Mouse (Mus musculus) left cerebral cortex, postnatal 14 days (tissue): ENCODE results near the gene Parp6. TPM values are rescaled to one million over a fixed set of nuclear protein-coding genes. Genes with fewer than 3 reads are reported as not detected.
A peak's percentile ranks its signal among the peaks of the same experiment; 100 is the strongest.

Source experiments
- DNase-seq, 2 experiments: peaks; one replicate each; pipeline ENCODE4 v3.0.0; 2021 to 2022; ENCODE audit warnings: low spot score in 2 of 2, mixed read lengths in 1 of 2
- intact Hi-C: fragments of 180-260 bp; cut with DNase I; formaldehyde crosslinking; loops from one replicate; pipeline ENCODE4 v1.15.1; 2025
- total RNA-seq, 2 experiments: library from RNA; stranded (reverse); gene quantifications; 2 replicates each; pipeline ENCODE4 v1.2.3; 2021

The Parp6 gene
- total RNA-seq, 2 experiments from 2014 or later: 184 to 209 TPM

DNA sequence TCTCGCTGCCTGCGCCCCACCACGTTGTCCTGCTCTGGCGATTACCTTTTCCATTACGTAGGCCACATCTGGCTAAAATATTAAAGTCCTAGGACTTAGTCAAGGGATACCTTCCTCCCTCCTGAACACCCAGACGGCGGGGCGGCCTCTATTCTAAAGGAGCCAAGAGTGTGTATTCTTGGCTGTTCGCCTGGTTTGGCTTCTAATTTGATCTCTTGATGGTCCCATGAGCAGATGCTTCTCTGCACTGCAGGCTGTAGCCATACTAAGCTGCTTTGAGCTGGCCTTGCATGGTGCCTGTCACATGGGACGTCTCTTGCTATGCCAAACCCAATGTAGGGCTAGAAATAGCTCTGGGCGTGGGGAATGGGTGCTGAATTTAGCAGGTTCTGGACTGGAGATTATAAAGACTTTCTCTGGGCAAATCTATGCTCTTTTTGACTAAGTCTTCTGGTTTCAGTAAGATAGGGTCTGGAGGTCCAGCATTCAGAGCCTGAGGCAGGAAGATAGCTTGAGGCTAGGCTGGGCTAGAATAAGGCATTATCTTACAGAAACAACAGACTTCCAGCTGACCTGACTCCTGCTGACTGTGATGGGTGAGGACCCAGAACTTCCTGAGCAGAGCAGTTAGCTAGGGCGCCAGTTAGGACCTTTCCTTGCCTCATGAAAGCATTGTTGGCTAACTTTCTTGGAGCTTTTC, 55.3 kb downstream of the Parp6 start:
- no peak for DNase-seq
- intact Hi-C loops: no loop called here

DNA sequence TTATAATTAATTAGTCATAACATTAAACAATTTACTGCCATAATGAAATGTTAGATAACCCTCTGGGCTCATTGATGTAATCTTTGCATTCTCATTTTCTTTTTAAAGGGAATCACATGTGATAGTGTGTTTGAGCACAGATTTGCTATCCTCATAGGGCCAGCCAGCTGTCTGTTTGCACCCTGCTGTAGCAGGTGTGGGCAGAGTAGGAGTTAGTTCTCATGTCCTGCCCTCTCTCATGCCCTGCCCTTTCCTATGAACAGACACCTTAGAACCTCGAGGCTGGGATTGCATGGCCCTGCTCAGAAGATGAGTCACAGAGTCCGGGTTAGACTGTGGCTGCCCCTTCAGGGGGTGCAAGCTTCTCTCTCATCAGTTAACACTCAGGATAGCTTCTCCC, 56.3 kb downstream of the Parp6 start:
- no peak for DNase-seq
- intact Hi-C loops: no loop called here

DNA sequence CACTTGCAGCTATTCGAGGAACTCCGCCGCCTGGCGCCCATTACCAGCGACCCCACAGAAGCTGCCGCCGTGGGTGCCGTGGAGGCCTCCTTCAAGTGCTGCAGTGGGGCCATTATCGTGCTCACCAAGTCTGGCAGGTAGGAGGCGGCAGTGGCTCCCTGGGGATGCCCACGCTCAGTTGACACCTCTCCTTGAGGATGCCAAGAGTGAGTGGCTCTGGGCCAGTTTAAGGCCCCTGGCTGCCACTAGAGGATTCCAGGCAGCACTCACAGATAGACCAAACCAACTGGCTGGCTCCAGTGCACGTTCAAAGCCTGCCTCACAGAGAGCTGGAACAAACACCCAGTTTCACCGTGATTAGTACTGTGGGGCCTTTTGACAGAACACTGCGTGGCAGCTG, 58.5 kb downstream of the Parp6 start:
- intact Hi-C loops: no loop called here
- DNase-seq: no peak

DNA sequence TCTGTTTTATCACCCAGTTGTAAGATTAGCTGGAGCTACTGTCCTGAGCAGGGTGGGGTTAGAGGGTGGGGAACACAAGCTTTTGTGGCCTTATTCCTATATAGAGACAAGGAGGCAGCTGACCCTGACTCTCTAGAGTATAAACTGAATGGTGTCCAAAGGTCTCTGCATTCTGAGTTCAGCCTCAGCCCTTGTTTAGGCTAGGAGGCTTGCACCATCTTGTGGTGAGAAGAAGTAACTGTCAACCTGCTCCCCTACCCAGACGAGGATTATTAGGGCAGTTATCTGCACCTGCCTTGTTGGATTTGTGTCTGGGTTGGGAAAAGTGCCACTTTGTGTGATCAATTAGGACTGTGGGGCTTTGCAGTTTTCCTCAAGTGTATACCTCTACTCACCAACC, 61.2 kb downstream of the Parp6 start:
- DNase-seq: no peak
- intact Hi-C loops: no loop called here

DNA sequence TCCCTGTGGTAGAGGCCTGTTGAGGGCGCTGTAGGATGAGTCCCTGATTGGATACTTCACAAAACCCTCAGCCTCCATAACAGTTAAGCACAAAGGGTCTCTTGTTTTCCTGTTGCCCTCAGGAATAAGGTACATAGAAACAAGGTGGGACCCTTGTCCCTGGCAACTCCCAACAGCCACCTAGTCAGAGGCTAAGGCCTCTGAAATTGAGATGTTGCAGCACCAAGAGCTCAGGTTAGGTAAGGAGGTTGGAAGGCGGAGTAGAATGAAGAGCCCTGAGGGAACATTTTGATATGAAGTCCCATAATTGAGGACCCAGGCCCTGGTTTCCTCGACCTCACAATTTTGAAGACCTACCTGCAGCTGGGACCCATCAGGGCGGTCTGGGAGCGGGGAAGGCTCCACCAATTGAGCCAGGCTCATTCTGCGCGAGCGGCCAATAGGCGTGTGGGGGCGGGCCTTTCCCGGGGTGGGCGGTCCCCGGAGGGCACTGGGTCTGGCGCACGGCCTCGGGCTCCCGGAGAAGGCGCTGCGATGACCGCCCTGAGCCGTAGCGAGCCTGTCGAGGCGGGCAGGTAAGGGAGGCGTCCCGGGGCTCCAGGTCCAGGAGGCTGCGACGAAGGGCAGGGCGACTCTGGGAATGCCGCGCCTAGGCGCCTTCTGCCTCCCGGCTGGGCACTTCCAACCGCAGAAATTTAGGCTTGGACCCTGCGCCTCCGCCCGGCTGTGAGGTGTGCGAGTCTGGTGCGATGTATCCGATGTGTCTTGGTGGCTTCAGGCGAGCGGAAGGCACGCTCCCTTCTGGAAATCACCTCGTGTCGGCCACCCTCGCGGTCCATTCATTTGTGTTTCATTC, 62.8 kb downstream of the Parp6 start, which contains the start of gene Gramd2:
Gramd2 (plus strand) TSS at position 467 of the 856 bp plus-strand sequence.
- intact Hi-C loops: no loop called here
- DNase-seq: peak; percentile 78 to 80

DNA sequence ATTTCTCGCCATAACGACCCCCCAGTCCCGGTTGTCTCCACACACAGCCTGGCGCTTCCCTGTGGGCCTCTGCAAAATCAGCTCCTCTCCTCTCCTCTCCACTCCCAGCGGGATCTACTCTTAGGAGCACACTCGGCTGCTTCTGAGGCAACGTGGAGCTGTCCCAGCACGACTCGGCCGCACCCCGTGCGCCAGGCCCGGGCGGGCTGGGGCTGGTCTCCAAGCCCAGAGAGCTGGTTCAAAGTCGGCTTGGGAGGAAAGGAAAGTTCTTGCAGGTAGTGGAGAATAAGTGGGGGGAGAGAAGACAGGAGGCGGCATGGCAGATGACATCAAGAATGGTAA, 63.4 kb downstream of the Parp6 start:
- intact Hi-C loops: no loop called here
- no peak for DNase-seq

DNA sequence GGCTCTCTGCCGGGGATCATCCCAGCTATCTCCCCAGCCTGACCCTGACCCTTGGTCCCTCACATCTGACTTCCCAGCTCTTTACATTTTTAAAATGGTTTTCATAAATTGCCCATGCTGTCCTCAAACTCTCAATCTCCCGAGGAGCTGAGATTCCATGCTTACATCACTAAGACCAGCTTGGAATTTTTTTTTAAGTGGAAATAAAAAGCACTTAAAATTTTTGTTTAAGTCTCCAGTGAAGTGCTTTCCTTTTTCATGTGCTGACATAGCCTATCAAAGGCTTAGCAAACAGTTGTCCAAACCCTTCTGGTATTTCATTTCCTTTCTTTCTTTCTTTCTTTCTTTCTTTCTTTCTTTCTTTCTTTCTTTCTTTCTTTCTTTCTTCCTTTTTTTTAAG, 66.9 kb downstream of the Parp6 start:
- intact Hi-C loops: no loop called here
- DNase-seq: no peak

DNA sequence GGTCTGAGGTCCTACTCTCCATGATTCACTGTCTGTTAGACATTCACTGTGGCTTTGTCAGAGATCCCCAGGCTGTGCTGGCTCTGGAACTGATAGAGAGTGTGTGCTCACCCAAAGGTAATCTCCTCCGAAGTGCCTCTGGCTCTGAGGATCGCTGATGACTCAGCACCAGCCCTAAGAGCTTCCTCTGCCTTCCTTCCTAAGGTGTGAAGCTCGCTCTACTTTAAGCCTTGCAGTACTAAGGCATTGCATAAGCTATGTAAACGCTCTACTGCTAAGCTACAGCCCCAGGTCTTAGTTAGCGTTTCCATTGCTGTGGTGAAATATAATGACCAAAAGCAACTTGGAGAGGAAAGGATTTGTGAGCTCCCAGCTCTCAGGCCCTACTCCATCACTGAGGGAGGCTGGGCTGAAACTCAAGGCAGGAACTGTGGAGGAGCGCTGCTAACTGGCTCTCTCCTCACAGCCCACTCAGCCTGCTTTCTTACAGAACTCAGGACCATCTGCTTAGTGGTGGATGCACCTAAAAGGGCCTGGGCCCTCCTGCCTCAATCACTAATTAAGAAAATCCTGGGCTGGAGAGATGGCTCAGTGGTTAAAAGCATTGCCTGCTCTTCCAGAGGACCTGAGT, 70.4 kb downstream of the Parp6 start:
- DNase-seq: peak; percentile 46 to 67
- intact Hi-C loops: no loop called here

DNA sequence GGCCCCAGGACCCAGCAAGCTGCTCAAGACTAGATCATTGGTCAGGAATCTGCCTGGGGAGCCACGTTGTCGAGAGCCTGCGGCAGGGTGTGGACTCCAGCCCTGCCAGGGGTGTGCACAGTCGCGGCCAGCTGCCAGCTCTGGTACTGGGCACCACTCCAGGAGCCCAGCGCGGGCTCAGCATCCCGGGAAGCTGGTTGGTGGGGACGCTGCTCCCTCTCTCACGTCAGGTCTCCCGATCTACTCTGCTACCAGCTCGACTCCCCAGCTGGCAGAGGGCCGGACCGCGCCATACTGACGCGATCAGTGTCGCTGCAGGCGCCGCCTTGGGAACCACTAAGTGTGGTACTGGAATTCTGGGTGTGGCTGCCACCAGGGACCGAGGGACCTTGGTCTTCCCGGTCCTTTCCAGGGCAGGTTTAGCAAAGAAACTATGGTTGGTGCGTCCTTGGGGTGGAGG, 74.6 kb downstream of the Parp6 start:
- DNase-seq: peak; percentile 86 to 94
- intact Hi-C loops: loop anchor here (5.0 kb wide), 1 partner anchor 61 kb away; the partner anchor contains the start of genes Myo9a and Senp8

DNA sequence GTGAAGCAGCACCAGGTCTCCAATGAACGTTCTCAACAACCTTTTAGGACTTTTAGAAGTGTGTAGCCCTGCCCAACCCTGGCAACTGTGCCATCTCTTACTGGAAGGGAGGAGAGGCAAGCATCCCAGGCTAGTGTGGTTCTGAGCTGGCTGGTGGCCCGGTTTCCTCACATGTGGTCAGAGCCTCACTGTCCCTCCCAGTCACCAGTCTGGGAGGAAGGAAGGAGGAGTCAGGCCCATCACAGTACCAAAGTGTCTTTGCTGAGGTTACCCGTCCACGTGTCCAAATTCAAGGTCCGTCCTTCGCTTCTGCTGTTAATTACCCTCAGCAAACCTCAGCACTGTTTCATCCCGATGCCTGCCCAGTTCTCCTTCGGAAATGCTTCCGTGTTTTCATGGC, 75.1 kb downstream of the Parp6 start:
- DNase-seq: peak; percentile 50 to 77
- intact Hi-C loops: loop anchor here (5.0 kb wide), 1 partner anchor 60 kb away; the partner anchor contains the start of genes Myo9a and Senp8

DNA sequence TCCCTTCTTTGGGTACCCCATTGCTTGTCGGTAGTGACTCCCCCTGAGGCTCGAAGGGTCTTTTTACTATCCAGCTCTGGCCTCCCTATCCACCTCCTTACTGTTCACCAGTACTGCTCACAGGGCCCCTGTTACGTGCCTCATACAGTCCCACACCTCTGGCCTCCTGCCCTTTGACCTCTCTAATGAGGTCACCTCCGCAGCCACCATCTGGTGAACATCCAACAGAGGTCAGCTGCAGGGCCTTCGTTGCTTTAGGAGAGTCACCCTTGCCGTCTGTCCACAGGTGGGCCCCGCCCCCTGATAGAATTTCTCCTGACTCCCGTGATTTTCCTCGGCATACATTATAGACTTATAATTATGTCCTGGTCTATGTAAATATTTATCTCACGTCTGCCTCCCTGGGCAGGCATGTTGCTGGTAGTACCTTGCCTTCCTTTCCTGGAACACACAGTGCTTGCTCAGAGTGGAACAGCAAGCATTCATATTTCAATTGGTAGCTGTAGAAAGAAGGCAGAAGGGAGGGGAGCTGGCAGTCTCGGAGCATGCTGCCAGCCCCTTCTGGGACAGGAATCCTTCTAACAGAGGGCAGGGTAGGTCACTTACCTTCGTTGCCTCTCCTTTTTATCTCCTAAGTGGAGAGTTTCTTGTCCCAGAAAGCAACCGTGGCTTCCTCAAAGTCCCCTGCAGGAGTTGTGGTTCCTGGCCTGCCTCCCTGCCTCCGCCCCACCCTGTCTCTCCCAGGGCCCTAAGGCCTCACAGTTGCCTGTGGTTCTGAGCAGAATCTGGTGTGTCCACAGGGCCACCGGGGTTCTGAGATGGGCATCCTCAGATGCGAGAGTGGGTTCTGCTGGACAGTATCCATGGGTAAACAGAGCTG, 77.7 kb downstream of the Parp6 start:
- intact Hi-C loops: loop anchor here (5.0 kb wide), 1 partner anchor 57 kb away; the partner anchor contains the start of genes Myo9a and Senp8

DNA sequence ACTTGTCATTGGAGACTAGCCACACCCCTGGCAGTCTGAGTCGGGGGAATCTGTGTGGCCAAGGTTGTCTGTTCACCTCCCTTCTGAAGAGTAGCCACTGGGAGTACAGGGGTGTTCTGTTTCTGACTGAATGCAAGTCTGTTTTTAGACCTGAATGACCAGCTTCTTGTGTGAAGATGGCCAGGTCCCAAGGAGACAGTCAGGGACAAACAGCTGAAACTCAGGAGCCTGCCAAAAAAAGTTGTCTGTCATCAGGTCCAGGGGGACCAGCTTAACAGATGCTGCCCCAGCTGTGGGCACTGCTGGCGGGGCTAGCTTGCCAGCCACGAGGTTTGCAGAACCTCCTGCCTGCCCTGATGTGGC, 78.3 kb downstream of the Parp6 start:
- intact Hi-C loops: no loop called here
- peak in 1 of 2 experiments; percentile 39 for DNase-seq

More for the DNA sequence above, 77.7 kb downstream of the Parp6 start:
- no peak for DNase-seq

DNA sequence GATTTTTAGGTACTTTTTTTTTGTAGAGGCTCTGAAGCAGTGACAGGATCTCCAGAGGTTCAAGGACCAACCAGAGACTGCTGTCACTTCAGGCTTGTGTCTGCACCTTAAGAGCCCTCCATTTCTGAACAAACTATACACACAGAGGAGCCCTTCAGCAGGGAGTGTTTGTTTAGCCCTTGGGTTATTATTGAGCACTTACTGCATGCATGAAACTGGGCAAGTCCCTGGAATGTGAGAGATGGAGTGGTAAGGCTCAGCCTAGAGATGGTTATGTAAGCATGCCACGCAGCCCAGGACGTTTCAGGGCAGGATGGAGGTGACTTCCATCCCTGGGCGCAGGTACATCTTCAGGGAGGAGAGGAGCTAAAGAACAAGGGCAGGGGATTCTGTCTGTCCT, 79.3 kb downstream of the Parp6 start:
- intact Hi-C loops: no loop called here
- no peak for DNase-seq

Other genes with a start within 250 kb of the Parp6 start
- 100 to 1,000 TPM; 105 to 110 TPM for gene Arih1, start 130.7 kb upstream of the Parp6 start, total RNA-seq
- gene Hexa, start 77.7 kb upstream of the Parp6 start, total RNA-seq: 10 to 100 TPM; 40.1 to 43.3 TPM
- 1 to 10 TPM; 2.0 to 3.5 TPM for gene Tmem202, start 77.4 kb upstream of the Parp6 start, total RNA-seq
- gene Celf6, start 39.4 kb upstream of the Parp6 start, total RNA-seq: 10 to 100 TPM; 27.1 to 28.5 TPM
- 100 to 1,000 TPM; 876 TPM for gene Pkm, start 39.1 kb downstream of the Parp6 start, total RNA-seq
- gene Gramd2, start 62.9 kb downstream of the Parp6 start, total RNA-seq: 10 to 100 TPM in 1 of 2 experiments, 1 to 10 TPM in 1; 9.6 to 11.0 TPM
- gene Senp8, start 133.4 kb downstream of the Parp6 start, total RNA-seq: 1 to 10 TPM; 4.8 to 7.5 TPM
- 10 to 100 TPM; 70.3 to 72.8 TPM for gene Myo9a, start 133.6 kb downstream of the Parp6 start, total RNA-seq